Mouse (Mus musculus): ENCODE measurements around the gene Fgfr2. TPM values are rescaled to one million over a fixed set of nuclear protein-coding genes. Genes with fewer than 3 reads are reported as not detected.

Gene Fgfr2
- polyA plus RNA-seq, 1 experiment from 2014 or later = 106 TPM

GRCm38 (mm10) chr7:131547481-131547880, 1575.7 kb downstream of the Fgfr2 start:
- Histone ChIP-seq H3K36me3 (ENCODE audit: control insufficient read depth, insufficient read depth, low read length) (no peaks in the 10 kb centered on the region), H3K27me3 (replicated peaks; ENCODE audit: control insufficient read depth, insufficient read depth, low read length) (peaks cover 100% of the 10 kb centered on the region), H3K9me3 (ENCODE audit: control insufficient read depth, low read length) (no peaks in the 10 kb centered on the region), H3K27ac (replicated peaks; ENCODE audit: low read depth, low read length) (no peak overlapping the region), H3K9ac (ENCODE audit: low read depth, low read length) (no peak overlapping the region), H3K4me3 (ENCODE audit: low read depth, low read length) (no peak overlapping the region), H3K4me2 (ENCODE audit: low read depth, low read length) (no peak overlapping the region), H3K4me1 (ENCODE audit: control insufficient read depth, insufficient read depth, low read length) (peaks cover 11% of the 10 kb centered on the region)
- ATAC-seq (ENCODE audit: low read depth) = no peak
- no peak for DNase-seq (ENCODE audit: low spot score)
- 3% methylated on average over 5 of the region's 5 CpGs for WGBS

GRCm38 (mm10) chr7:131546423-131546822, 1576.7 kb downstream of the Fgfr2 start:
- WGBS = 2% methylated on average over 2 of the region's 2 CpGs
- no peak overlapping the region for H3K27ac ChIP-seq (replicated peaks; ENCODE audit: low read depth, low read length)
- H3K4me2 ChIP-seq (ENCODE audit: low read depth, low read length) = no peak overlapping the region
- ATAC-seq (ENCODE audit: low read depth) (no peak), DNase-seq (ENCODE audit: low spot score) (no peak)
- no peak overlapping the region for H3K4me3 ChIP-seq (ENCODE audit: low read depth, low read length)
- peaks cover 100% of the 10 kb centered on the region for H3K27me3 ChIP-seq (replicated peaks; ENCODE audit: control insufficient read depth, insufficient read depth, low read length)
- H3K4me1 ChIP-seq (ENCODE audit: control insufficient read depth, insufficient read depth, low read length) = peaks cover 18% of the 10 kb centered on the region
- H3K9ac ChIP-seq (ENCODE audit: low read depth, low read length) = no peak overlapping the region
- no peaks in the 10 kb centered on the region for H3K9me3 ChIP-seq (ENCODE audit: control insufficient read depth, low read length)
- H3K36me3 ChIP-seq (ENCODE audit: control insufficient read depth, insufficient read depth, low read length) = no peaks in the 10 kb centered on the region

- Histone ChIP-seq H3K4me2 (ENCODE audit: low read depth, low read length) (no peak overlapping the region), H3K9me3 (ENCODE audit: control insufficient read depth, low read length) (no peaks in the 10 kb centered on the region), H3K36me3 (ENCODE audit: control insufficient read depth, insufficient read depth, low read length) (no peaks in the 10 kb centered on the region), H3K4me3 (ENCODE audit: low read depth, low read length) (no peak overlapping the region), H3K27me3 (replicated peaks; ENCODE audit: control insufficient read depth, insufficient read depth, low read length) (peaks cover 100% of the 10 kb centered on the region), H3K27ac (replicated peaks; ENCODE audit: low read depth, low read length) (no peak overlapping the region), H3K9ac (ENCODE audit: low read depth, low read length) (no peak overlapping the region), H3K4me1 (ENCODE audit: control insufficient read depth, insufficient read depth, low read length) (peaks cover 18% of the 10 kb centered on the region)
- DNase-seq (ENCODE audit: low spot score) (no peak), ATAC-seq (ENCODE audit: low read depth) (no peak)
- WGBS = 2% methylated on average over 13 of the region's 13 CpGs
Measured at GRCm38 (mm10) chr7:131545701-131546385, 1577.3 kb downstream of the Fgfr2 start.

- ATAC-seq (ENCODE audit: low read depth) = no peak
- H3K4me3 ChIP-seq (ENCODE audit: low read depth, low read length) = no peak overlapping the region
- 3% methylated on average over 5 of the region's 5 CpGs for WGBS
- H3K27me3 ChIP-seq (replicated peaks; ENCODE audit: control insufficient read depth, insufficient read depth, low read length) = peaks cover 100% of the 10 kb centered on the region
- H3K4me1 ChIP-seq (ENCODE audit: control insufficient read depth, insufficient read depth, low read length) = peaks cover 18% of the 10 kb centered on the region
- no peaks in the 10 kb centered on the region for H3K9me3 ChIP-seq (ENCODE audit: control insufficient read depth, low read length)
- H3K27ac ChIP-seq (replicated peaks; ENCODE audit: low read depth, low read length) = no peak overlapping the region
- no peak overlapping the region for H3K9ac ChIP-seq (ENCODE audit: low read depth, low read length)
- H3K36me3 ChIP-seq (ENCODE audit: control insufficient read depth, insufficient read depth, low read length) = no peaks in the 10 kb centered on the region
- H3K4me2 ChIP-seq (ENCODE audit: low read depth, low read length) = no peak overlapping the region
- DNase-seq (ENCODE audit: low spot score) = no peak
Measured at GRCm38 (mm10) chr7:131544871-131545270, 1578.3 kb downstream of the Fgfr2 start.

- H3K9ac ChIP-seq (ENCODE audit: low read depth, low read length) = no peak overlapping the region
- DNase-seq (ENCODE audit: low spot score) (no peak), ATAC-seq (ENCODE audit: low read depth) (no peak)
- no peaks in the 10 kb centered on the region for H3K9me3 ChIP-seq (ENCODE audit: control insufficient read depth, low read length)
- H3K27me3 ChIP-seq (replicated peaks; ENCODE audit: control insufficient read depth, insufficient read depth, low read length) = peaks cover 100% of the 10 kb centered on the region
- H3K4me1 ChIP-seq (ENCODE audit: control insufficient read depth, insufficient read depth, low read length) = peaks cover 18% of the 10 kb centered on the region
- H3K36me3 ChIP-seq (ENCODE audit: control insufficient read depth, insufficient read depth, low read length) = no peaks in the 10 kb centered on the region
- peak overlapping the region; percentile 67 for H3K4me2 ChIP-seq (ENCODE audit: low read depth, low read length)
- H3K27ac ChIP-seq (replicated peaks; ENCODE audit: low read depth, low read length) = no peak overlapping the region
- WGBS = under 1% methylated on average over 61 of the region's 75 CpGs
- peak overlapping the region; percentile 36 for H3K4me3 ChIP-seq (ENCODE audit: low read depth, low read length)
Measured at GRCm38 (mm10) chr7:131543623-131544481, 1579.3 kb downstream of the Fgfr2 start.

- H3K4me2 ChIP-seq (ENCODE audit: low read depth, low read length) = peak overlapping the region; percentile 67
- DNase-seq (ENCODE audit: low spot score) (no peak), ATAC-seq (ENCODE audit: low read depth) (no peak)
- no peaks in the 10 kb centered on the region for H3K9me3 ChIP-seq (ENCODE audit: control insufficient read depth, low read length)
- peak overlapping the region; percentile 46; the same call in 1 of the 2 replicates for H3K9ac ChIP-seq (ENCODE audit: low read depth, low read length)
- peak overlapping the region; percentile 36 for H3K4me3 ChIP-seq (ENCODE audit: low read depth, low read length)
- H3K27ac ChIP-seq (replicated peaks; ENCODE audit: low read depth, low read length) = no peak overlapping the region
- WGBS = 2% methylated on average over 38 of the region's 71 CpGs
- no peaks in the 10 kb centered on the region for H3K36me3 ChIP-seq (ENCODE audit: control insufficient read depth, insufficient read depth, low read length)
- H3K27me3 ChIP-seq (replicated peaks; ENCODE audit: control insufficient read depth, insufficient read depth, low read length) = peaks cover 98% of the 10 kb centered on the region
- peaks cover 18% of the 10 kb centered on the region for H3K4me1 ChIP-seq (ENCODE audit: control insufficient read depth, insufficient read depth, low read length)
Measured at GRCm38 (mm10) chr7:131542872-131543622, 1580.1 kb downstream of the Fgfr2 start.

- Histone ChIP-seq H3K4me2 (ENCODE audit: low read depth, low read length) (peak within 1 kb of the TSS; percentile 67), H3K4me3 (ENCODE audit: low read depth, low read length) (peak within 1 kb of the TSS; percentile 36), H3K4me1 (ENCODE audit: control insufficient read depth, insufficient read depth, low read length) (peaks cover 18% of the 10 kb centered on the region), H3K9me3 (ENCODE audit: control insufficient read depth, low read length) (no peaks in the 10 kb centered on the region), H3K27me3 (replicated peaks; ENCODE audit: control insufficient read depth, insufficient read depth, low read length) (peaks cover 96% of the 10 kb centered on the region), H3K36me3 (ENCODE audit: control insufficient read depth, insufficient read depth, low read length) (no peaks in the 10 kb centered on the region), H3K9ac (ENCODE audit: low read depth, low read length) (peak within 1 kb of the TSS; percentile 46; the same call in 1 of the 2 replicates), H3K27ac (replicated peaks; ENCODE audit: low read depth, low read length) (no peak within 1 kb of the TSS)
- ATAC-seq (ENCODE audit: low read depth) = peak; percentile 51; the same call in 1 of the 2 replicates
- DNase-seq (ENCODE audit: low spot score) = peak; percentile 20
- WGBS = 1% methylated on average over 46 of the region's 65 CpGs
Measured at GRCm38 (mm10) chr7:131542115-131542871, 1580.9 kb downstream of the Fgfr2 start, which contains the start of gene Hmx3. Gene Hmx3 (plus strand): TSS chr7:131542867.
